8 mouse cellular contexts compared by ENCODE assay signal in the genomic region with DNA sequence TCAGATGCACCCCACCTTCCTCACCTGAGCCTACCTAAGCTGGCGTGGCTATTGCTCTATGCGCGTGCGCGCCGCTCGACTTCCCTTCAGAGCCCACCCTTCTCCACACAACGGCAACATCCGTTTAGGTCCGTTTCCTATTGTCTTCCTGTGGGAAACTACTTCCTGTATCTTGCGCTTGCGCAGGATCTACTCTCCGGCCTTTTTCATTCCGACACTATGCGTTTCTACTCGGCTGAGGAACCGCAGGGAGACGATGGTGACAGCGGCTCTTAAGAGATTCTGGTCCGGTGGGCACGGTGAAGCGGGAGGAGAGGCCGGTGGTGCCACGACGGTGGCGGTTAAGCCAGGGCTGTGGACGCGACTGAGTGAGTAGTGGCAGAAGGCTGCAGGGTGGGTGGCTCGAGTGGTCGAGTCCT. TPM values are rescaled to one million over a fixed set of nuclear protein-coding genes. Genes with fewer than 3 reads are reported as not detected.
A peak's percentile ranks its signal among the peaks of the same experiment; 100 is the strongest.
DNase-seq lines count a peak whose midpoint lies in the region; ATAC-seq and TF ChIP-seq lines count a peak whose summit lies in the region.

Timm29 (plus strand) TSS at position 20 of the 419 bp plus-strand sequence.
Yipf2 (minus strand) TSS at position 126 of the 419 bp plus-strand sequence.

- H3K4me1 ChIP-seq in bone marrow, adult 2 months (ENCODE audit: control insufficient read depth, insufficient read depth, low read length), result no peaks in the 10 kb centered on the region
- H3K4me1 ChIP-seq in embryonic facial prominence, embryonic 15.5 days, result peaks cover 34% of the 10 kb centered on the region
- peaks cover 15% of the 10 kb centered on the region; the same call in 1 of the 2 replicates for H3K4me1 ChIP-seq in limb, embryonic 14.5 days (ENCODE audit: control insufficient read depth, insufficient read depth, low read length)
- peaks cover 8% of the 10 kb centered on the region for H3K4me1 ChIP-seq in midbrain, postnatal 0 days (ENCODE audit: insufficient read depth, low read length)

- H3K4me3 ChIP-seq in bone marrow, adult 2 months (replicated peaks; ENCODE audit: control insufficient read depth, low read depth, low read length), result peak within 1 kb of the TSS; percentile 89
- H3K4me3 ChIP-seq in embryonic facial prominence, embryonic 15.5 days (replicated peaks), result peak within 1 kb of the TSS; percentile 99
- peak within 1 kb of the TSS; percentile 90 for H3K4me3 ChIP-seq in limb, embryonic 14.5 days (replicated peaks; ENCODE audit: low read length)
- peak within 1 kb of the TSS; percentile 92 for H3K4me3 ChIP-seq in midbrain, postnatal 0 days (ENCODE audit: low read depth, low read length)

- no peaks in the 10 kb centered on the region for H3K27me3 ChIP-seq in embryonic facial prominence, embryonic 15.5 days
- no peaks in the 10 kb centered on the region for H3K27me3 ChIP-seq in limb, embryonic 14.5 days (ENCODE audit: control insufficient read depth, insufficient read depth, low read length)
- no peaks in the 10 kb centered on the region for H3K27me3 ChIP-seq in midbrain, postnatal 0 days (ENCODE audit: insufficient read depth, low read length)

- H3K36me3 ChIP-seq in embryonic facial prominence, embryonic 15.5 days, result peaks cover 47% of the 10 kb centered on the region
- H3K36me3 ChIP-seq in limb, embryonic 14.5 days (ENCODE audit: control insufficient read depth, insufficient read depth, low read length), result peaks cover 55% of the 10 kb centered on the region
- peaks cover 18% of the 10 kb centered on the region for H3K36me3 ChIP-seq in midbrain, postnatal 0 days (ENCODE audit: insufficient read depth, low read length)

- H3K27ac ChIP-seq in bone marrow, adult 2 months (ENCODE audit: control insufficient read depth, insufficient read depth, low read depth, low read length, poor library complexity), result peak within 1 kb of the TSS; percentile 79
- peak within 1 kb of the TSS; percentile 86 for H3K27ac ChIP-seq in embryonic facial prominence, embryonic 15.5 days (replicated peaks)
- peak within 1 kb of the TSS; percentile 71 for H3K27ac ChIP-seq in limb, embryonic 14.5 days (replicated peaks; ENCODE audit: low read depth, low read length)
- H3K27ac ChIP-seq in midbrain, postnatal 0 days (ENCODE audit: low read depth, low read length), result peak within 1 kb of the TSS; percentile 81

- H3K9me3 ChIP-seq in embryonic facial prominence, embryonic 15.5 days (replicated peaks), result no peaks in the 10 kb centered on the region
- H3K9me3 ChIP-seq in limb, embryonic 14.5 days (ENCODE audit: control insufficient read depth, low read length), result no peaks in the 10 kb centered on the region
- no peaks in the 10 kb centered on the region for H3K9me3 ChIP-seq in midbrain, postnatal 0 days (ENCODE audit: low read length)

- H3K9ac ChIP-seq in embryonic facial prominence, embryonic 15.5 days, result peak within 1 kb of the TSS; percentile 76
- peak within 1 kb of the TSS; percentile 88 for H3K9ac ChIP-seq in limb, embryonic 14.5 days (ENCODE audit: low read depth, low read length, severe bottlenecking)
- peak within 1 kb of the TSS; percentile 79 for H3K9ac ChIP-seq in midbrain, postnatal 0 days (replicated peaks; ENCODE audit: low read length, poor library complexity, severe bottlenecking)

- ATAC-seq in embryonic facial prominence, embryonic 15.5 days (ENCODE audit: insufficient number of reproducible peaks, low FRiP score, low TSS enrichment, low read depth), result peak; percentile 91
- ATAC-seq in limb, embryonic 14.5 days (ENCODE audit: low FRiP score, low read depth), result peak; percentile 90
- ATAC-seq in midbrain, postnatal 0 days (ENCODE audit: low FRiP score), result peak; percentile 89

- under 1% methylated on average over 30 of the region's 30 CpGs for WGBS in bone marrow, adult 2 months
- WGBS in embryonic facial prominence, embryonic 15.5 days, result under 1% methylated on average over 30 of the region's 30 CpGs
- WGBS in limb, embryonic 14.5 days, result under 1% methylated on average over 30 of the region's 30 CpGs
- WGBS in midbrain, postnatal 0 days, result under 1% methylated on average over 30 of the region's 30 CpGs

- peak within 1 kb of the TSS; percentile 95 for H3K4me2 ChIP-seq in embryonic facial prominence, embryonic 15.5 days (replicated peaks)
- peak within 1 kb of the TSS; percentile 84 for H3K4me2 ChIP-seq in limb, embryonic 14.5 days (replicated peaks; ENCODE audit: low read depth, low read length, severe bottlenecking)
- peak within 1 kb of the TSS; percentile 89 for H3K4me2 ChIP-seq in midbrain, postnatal 0 days (ENCODE audit: low read depth, low read length, poor library complexity, severe bottlenecking)

- TF ChIP-seq POLR2A in bone marrow, adult 2 months (IDR thresholded peaks at IDR 0.05; ENCODE audit: borderline replicate concordance, control insufficient read depth, low read depth, low read length), result peak; percentile 52; the same call in 1 of the 2 replicates
- no peak for TF ChIP-seq POLR2A in limb, embryonic 14.5 days (IDR thresholded peaks at IDR 0.05; ENCODE audit: borderline replicate concordance, extremely low read depth, insufficient read depth, insufficient read length)

- no peak for TF ChIP-seq CTCF in bone marrow, adult 2 months (IDR thresholded peaks at IDR 0.05; ENCODE audit: control insufficient read depth, insufficient read depth, low read length)
- TF ChIP-seq CTCF in midbrain, postnatal 0 days (IDR thresholded peaks at IDR 0.05), result 0 out of 2 replicates have a peak, but pooled peaks have one; percentile 2

- peak; percentile 98 for DNase-seq in 416B (ENCODE audit: low read depth)
- DNase-seq in heart, adult 8-10 months (ENCODE audit: low spot score), result peak; percentile 96
- peak; percentile 97 for DNase-seq in kidney, adult 9 months
- peak; percentile 98 for DNase-seq in limb, embryonic 14.5 days (ENCODE audit: low spot score)
- DNase-seq in midbrain, postnatal 0 days (ENCODE audit: low spot score), result peak; percentile 98
- DNase-seq in spleen, postnatal 14 days (ENCODE audit: low spot score in 2 of 2), result peak; percentile 67 to 82

RNA-seq across cellular contexts. Expression of gene Timm29, which starts in this region (rescaled TPM):
- 10.4 and 11.6 TPM in 2 replicates for polyA plus RNA-seq in bone marrow, adult 2 months (2011; ENCODE audit: insufficient read depth, insufficient read length, low replicate concordance, missing spikeins)
- 34.6 and 35.4 TPM in 2 replicates for polyA plus RNA-seq in embryonic facial prominence, embryonic 15.5 days (2015; fragmentation: Nextera tagmentation; extraction: Ambion mirVana)
- 10 to 100 TPM; 61.0 to 67.1 (median 66.5) TPM for total RNA-seq in heart, adult 8-10 months (2022)
- 35.5 and 40.8 TPM in 2 replicates for polyA plus RNA-seq in limb, embryonic 14.5 days (2012; rRNA removed)
- 39.8 and 43.0 TPM in 2 replicates for polyA plus RNA-seq in limb, embryonic 14.5 days (2014; fragmentation: Nextera tagmentation; extraction: Ambion mirVana)
- total RNA-seq in midbrain, postnatal 0 days (2014; rRNA removed), result 74.6 and 85.9 TPM in 2 replicates
- polyA plus RNA-seq in midbrain, postnatal 0 days (2015; fragmentation: Nextera tagmentation; extraction: Ambion mirVana), result 61.8 and 62.1 TPM in 2 replicates

RNA-seq across cellular contexts. Expression of gene Yipf2, which starts in this region (rescaled TPM):
- 4.8 and 5.0 TPM in 2 replicates for polyA plus RNA-seq in bone marrow, adult 2 months (2011; ENCODE audit: insufficient read depth, insufficient read length, low replicate concordance, missing spikeins)
- 28.1 and 29.2 TPM in 2 replicates for polyA plus RNA-seq in embryonic facial prominence, embryonic 15.5 days (2015; fragmentation: Nextera tagmentation; extraction: Ambion mirVana)
- total RNA-seq in heart, adult 8-10 months (2022), result 1 to 10 TPM; 7.3 to 8.6 (median 7.9) TPM
- polyA plus RNA-seq in limb, embryonic 14.5 days (2012; rRNA removed), result 19.6 and 24.0 TPM in 2 replicates
- polyA plus RNA-seq in limb, embryonic 14.5 days (2014; fragmentation: Nextera tagmentation; extraction: Ambion mirVana), result 18.1 and 23.6 TPM in 2 replicates
- 19.1 and 21.7 TPM in 2 replicates for total RNA-seq in midbrain, postnatal 0 days (2014; rRNA removed)
- 17.0 and 19.5 TPM in 2 replicates for polyA plus RNA-seq in midbrain, postnatal 0 days (2015; fragmentation: Nextera tagmentation; extraction: Ambion mirVana)

Comparison
In these comparisons a context has a peak if more than half of its experiments do, and no peak if none do; other contexts are left out.
1. Peak in every context shown above with its lines: DNase-seq, ATAC-seq, H3K4me3 ChIP-seq and H3K27ac ChIP-seq.